Mouse (Mus musculus): ENCODE results near the gene Tmed10.

Gene Tmed10

DNA sequence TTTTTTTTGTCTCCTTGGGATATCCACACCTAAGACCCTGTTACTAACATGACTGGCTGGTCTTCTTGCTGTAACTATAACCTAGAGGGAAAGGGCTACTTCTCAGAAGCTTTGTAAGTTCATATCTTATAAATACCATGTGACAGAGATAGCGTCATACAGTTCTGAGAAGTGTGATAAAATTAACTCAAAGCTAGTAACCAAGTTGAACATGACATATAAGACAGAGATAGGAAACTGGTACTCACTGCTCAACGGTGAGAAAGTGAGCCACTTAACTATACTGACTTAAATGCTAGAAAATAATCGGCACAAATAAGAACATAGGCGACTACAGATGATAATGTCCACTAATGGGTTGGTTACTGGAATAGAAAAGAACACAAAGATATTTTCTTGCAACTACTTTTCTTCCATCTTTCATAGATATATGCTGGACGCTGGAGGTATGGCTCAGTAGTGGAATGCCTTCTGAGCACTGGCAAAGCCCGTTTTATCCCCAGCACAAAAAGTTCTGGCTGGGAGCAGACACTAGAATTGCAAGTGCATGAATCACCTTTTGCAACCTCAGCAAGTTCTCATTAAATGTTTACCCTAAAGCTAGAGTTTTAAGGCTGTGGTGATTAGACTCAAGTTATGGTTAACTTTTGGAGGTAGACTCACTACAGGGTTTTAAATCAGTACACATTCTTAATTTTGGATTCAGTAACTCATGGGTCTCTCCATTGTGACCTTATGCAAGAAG is 36.9 kb downstream of the Tmed10 start:
- in situ Hi-C loops (cut with MboI): no loop called here

DNA sequence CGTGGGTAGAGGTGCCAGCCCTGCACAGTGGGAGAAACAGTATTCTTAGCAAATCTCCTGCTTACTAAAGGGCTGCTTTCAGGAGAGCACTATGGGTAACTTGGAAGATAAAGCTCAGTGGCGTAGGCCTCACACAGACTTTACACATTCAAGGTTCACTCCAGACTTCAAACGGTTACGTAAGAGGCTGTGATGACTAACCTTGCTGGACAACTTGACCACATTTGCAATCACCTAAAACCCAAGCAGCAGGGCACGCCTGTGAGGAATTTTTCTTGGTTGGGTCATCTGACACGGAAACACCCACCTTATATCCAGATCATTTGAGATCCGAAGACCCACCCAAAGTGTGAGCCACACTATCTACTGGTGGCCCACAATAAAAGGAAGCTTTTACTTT is 44.5 kb downstream of the Tmed10 start:
- in situ Hi-C loops (cut with MboI): no loop called here

DNA sequence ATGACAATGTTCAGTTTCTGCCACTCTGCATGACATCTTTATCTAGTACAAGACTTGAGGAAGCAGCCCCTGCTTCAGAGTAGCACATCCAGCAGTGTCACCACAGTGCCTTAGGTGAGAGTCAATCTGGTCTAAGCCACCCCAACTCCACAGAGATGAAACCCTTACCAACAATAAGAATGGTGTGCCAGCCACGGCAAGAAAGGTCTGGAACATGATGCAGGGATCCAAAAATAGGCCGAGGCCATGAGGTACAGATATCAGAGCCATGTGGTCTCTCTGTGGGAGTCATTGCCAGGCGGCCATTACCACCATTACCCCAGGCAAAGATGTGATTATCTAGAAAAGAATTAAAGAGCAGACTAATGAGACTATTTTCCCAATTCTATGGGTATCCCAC is 66.0 kb downstream of the Tmed10 start:
- in situ Hi-C loops (cut with MboI): loop anchor here (10.0 kb wide), 1 partner anchor 134 kb away; the partner anchor contains the start of gene Pgf

DNA sequence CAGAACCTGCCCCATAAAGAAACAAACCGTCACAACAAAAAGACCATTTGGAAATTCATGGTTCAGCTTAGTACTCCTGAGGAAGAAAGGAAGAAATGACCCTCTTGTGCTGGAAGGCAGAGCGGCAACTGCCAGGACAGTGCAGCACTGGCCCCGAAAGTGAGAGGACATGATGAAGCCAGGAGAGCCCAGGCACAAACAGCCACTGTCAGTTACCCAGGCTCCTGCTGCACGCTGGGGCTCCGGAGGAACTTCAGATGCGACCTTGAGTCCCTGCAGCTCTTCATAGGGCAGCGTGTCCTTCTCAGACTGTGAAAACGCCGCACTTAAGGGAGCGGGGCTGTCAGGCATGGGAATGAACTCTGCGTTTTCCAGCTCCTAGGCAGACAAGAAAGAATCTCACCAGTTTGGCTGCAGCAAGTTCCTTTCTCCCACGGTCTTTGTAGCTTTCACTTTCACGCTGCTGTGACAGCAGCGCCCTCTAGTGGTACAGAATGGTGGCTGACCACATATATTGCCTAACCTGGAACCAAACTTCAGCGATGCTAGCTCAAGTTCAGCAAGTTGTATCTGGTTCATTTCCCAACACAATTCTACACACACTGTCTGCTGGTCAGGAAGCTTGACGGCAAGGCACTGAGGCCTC is 69.3 kb downstream of the Tmed10 start:
- in situ Hi-C loops (cut with MboI): loop anchor here (10.0 kb wide), 1 partner anchor 131 kb away; the partner anchor contains the start of gene Pgf

DNA sequence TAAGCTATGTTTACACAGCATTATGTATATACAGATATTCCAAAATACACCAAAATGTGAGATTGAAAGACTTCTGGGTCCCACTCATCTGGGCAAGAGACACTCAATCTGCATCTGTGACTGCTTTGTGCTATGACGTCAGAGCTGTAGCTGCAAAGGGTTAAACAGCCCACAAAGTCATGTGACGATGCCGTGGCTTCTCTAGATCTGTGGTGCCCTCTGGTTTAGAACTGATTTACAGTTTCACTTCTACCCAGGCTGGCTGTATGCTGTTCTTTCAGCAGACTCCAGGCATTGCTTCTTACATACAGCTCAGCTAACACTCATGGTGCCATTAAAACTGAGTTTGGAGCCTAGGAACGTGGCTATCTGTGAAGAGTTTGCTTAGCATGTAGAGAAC is 69.9 kb downstream of the Tmed10 start:
- in situ Hi-C loops (cut with MboI): loop anchor here (10.0 kb wide), 1 partner anchor 130 kb away; the partner anchor contains the start of gene Pgf

DNA sequence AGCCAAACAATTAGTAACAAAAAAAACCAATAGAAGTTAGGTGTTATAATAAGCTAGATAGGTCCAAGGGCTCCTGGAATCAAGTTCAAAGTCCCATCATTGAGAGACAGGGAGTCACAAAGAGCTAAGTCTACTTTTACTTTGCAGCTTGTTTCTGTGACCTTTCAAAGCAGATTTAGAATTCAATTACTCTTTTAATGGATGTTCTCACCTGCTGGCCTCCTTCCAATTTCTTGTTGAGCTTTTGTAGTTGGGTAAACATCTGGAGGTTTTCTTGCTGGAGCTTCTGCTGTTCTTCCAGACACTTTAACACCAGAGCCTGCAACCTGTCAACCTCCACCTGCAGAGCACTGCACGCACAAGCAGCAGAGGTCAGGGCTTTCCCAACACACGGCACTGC is 71.4 kb downstream of the Tmed10 start:
- in situ Hi-C loops (cut with MboI): loop anchor here (10.0 kb wide), 1 partner anchor 128 kb away; the partner anchor contains the start of gene Pgf

DNA sequence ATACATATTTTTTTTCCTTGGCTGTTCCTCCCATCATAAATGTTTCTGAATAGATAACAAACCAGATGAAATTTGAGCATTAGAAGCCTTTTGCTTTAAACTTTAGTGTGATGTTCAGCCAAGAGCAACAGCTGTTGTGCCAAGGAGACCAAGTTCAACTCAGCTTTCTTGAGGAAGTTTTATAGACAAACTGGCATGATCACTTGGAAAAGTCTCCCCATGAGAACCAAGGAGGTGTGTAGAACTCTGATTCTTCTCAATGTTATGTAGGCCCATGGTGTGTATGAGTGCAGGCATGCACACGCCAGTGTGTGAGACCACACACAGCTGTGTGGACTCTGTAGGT is 75.8 kb downstream of the Tmed10 start:
- in situ Hi-C loops (cut with MboI): no loop called here

DNA sequence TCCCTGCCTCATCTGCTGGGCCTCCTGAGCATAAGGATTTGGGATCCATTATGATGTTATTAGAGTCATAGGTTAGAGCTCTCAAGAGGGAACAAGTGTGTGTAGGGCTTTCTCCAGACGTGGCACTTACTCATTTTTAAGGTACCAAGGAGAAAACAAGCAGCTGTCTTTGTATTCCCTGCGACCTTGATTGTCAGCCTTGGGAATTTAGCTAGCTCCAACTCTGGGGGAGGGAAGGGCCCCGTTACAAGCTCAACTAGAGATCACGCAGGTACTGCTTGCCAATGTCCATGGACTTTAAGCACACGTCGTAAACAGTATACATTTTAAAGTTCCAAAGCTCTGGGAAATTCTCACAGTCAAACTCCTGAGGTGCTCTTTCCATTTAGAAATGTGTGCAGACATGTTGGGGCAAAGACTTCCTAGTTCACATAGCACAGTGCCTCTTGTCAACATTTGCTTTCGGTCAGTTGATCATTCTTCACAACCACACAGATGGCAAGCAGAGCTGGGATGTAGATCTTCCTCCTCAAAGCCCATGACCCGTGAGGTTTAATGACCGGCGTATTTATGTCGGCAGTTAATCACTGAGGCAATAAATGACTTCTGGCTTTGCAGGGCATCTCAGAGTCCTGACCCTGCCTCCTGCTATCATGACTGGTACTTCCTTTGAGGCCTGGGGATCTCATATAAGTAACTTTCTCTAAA is 76.4 kb downstream of the Tmed10 start:
- in situ Hi-C loops (cut with MboI): no loop called here

DNA sequence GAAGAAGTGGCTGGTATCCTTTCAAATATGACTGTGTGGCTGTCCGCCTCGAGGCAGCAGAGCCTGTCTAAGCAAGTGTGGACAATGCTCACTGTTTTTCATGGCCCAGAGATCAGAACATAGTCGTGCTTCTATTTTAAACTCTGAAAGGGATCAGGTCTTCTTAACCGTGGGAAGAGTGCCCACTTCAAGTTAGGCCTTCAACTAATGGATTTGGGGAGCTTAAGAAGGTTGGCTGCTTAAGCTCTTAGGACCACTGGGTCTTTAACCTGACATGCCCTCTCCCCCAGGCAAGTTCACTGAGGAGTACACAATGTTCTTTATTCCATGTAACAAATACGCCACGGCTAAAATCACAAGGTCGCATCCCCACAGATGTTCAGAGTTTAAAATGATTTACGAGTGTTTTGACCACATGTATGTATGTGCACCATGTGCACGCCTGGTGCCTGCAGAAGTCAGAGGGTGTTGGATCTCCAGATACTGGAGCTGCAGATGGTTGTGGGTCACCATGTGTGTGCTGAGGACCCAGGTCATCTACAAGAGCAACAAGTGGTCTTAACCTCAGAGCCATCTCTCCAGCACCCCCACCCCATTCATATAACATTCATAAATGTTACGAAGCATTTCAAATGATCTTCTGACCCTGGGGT is 77.2 kb downstream of the Tmed10 start:
- in situ Hi-C loops (cut with MboI): no loop called here

DNA sequence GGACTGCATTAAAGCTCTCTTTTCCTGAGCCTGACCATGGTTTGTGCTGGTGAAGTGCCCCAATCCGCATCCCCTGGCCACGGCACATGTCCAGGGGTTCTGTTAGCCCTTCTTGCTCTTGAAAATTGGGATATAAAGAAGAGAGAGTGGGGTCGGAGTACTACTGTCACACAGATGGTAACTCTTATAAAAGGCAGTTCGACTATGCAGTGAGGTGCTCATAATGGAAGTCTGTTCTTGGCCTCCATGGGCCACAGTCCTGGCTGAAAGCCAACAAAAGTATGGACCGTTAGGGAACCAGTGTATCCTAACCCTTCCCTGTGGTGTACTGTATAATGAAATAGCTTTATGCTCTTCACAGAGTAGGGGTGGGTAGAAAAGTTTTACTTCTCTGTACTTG is 77.7 kb downstream of the Tmed10 start:
- in situ Hi-C loops (cut with MboI): no loop called here

DNA sequence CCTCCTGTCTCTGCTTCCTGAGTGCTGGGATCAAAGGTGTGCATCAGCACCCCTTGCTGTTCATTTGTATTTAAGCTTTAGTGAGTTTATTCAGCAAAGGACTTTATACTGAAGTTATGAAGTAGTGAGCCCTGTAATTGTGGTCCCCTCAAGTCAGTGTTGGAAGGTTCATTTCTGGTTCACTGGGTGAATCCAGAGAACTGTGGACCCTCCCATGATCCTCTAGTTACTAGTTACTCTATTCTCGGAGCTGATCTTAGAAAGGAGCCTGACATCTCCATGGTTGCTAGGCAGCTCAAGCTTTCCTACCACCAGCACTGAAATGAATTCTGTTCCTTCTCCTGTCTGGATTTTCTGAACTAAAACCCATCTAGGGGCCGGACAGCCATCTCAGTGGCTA is 79.1 kb downstream of the Tmed10 start:
- in situ Hi-C loops (cut with MboI): no loop called here

DNA sequence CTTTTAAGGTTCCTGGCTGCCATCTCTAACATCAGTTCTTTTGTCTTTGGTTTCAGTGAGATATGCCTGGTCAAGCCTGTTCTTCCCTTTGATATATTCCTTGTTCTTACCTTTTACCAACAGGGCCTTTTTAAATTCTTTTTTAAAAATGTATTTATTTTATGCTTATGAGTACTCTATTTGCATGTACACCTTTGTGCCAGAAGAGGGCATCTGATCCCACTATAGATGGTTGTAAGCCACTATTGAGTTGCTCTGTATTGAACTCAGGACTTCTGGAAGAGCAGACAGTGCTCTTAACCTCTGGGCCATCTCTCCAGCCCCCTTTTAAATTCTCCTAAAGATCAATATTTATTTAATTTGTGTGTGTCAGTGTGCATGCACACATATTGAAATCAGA is 81.7 kb downstream of the Tmed10 start:
- in situ Hi-C loops (cut with MboI): no loop called here

DNA sequence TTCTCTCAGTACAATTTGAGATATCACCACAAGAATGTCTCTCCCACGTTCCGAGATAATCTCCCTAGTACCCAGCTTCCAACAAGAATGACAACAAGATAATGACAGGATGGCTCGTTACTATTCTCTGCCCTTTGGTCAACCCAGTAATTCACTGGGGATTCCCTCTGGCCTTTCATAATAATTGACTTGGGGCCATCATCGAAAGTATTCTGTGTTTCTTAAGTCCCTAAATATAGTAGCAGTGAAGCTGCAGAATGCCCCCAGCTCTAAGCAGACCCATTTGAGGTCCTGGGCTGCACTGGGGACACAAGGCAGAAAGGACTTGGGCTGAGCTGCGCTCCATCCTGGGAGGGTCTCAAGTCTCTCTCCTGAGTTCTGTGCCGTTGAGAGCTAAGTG is 82.4 kb downstream of the Tmed10 start:
- in situ Hi-C loops (cut with MboI): no loop called here

DNA sequence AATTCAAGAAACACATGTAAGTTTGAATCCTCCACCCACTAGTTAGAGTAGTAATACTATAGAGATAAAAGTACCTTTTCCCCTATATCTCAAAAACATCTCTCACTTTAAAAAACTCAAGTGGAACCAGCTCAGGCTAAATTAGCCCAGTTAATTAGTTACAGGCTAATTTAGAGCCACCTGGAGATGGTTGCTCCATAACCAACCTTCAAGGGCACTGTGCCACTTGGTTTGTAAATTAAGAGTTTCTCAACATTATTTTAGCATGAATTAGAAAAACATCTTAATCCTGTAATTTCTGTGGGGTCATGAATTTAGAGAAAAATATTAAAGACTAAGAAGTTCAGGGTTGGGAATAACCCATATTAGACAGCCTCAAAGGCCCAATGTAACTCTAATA is 83.1 kb downstream of the Tmed10 start:
- in situ Hi-C loops (cut with MboI): no loop called here

DNA sequence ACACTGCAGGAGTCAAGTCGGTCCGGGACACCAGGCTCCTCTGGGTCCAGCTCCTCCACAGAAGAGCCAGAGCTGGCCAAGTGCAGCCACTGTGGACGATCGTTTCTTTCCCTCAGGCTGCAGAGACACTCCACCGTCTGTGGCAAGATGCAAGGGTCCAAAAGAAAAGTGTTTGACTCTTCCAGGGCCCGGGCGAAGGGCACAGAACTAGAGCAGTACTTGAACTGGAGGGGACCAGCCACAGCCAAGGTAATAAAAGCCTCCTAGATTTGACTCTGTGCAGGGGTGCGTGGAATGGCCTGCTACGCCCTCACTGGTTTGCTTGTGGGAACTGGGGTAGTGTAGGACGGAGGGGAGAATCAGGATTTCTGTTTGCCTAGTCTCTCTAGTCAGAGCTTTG is 84.0 kb downstream of the Tmed10 start:
- in situ Hi-C loops (cut with MboI): no loop called here
